Mouse (Mus musculus) lung, adult 2 months (tissue): Measurements from ENCODE around the gene Castor1. TPM values are rescaled to one million over a fixed set of nuclear protein-coding genes. Genes with fewer than 3 reads are reported as not detected.

Experiments used
- DNase-seq: peaks from one replicate; pipeline ENCODE4 v3.0.0; 2022
- H3K4me1 ChIP-seq: fragments of 200-500 bp; 2 replicates; pipeline ENCODE4 v1.6.1; 2011; ENCODE audit warnings: low read length; ENCODE audit not compliant: control insufficient read depth, insufficient read depth
- H3K4me3 ChIP-seq: fragments of 200-500 bp; replicated peaks from 2 replicates; pipeline ENCODE3; 2011; ENCODE audit warnings: low read depth, mild to moderate bottlenecking, control low read depth, low read length; ENCODE audit errors: extremely low read depth
- CTCF ChIP-seq: fragments of 200-500 bp; IDR thresholded peaks from 2 replicates; pipeline ENCODE4 v1.5.1; 2011; ENCODE audit warnings: mild to moderate bottlenecking, low read length, control low read depth; ENCODE audit not compliant: insufficient read depth
- POLR2A ChIP-seq: fragments of 200-500 bp; IDR thresholded peaks from 2 replicates; pipeline ENCODE4 v1.6.1; 2011; ENCODE audit warnings: low read depth, mild to moderate bottlenecking, control low read depth, low read length, borderline replicate concordance; ENCODE audit errors: extremely low read depth
- WGBS: fragments of 180-500 bp; shearing (Covaris S2); methylation state at CpG from one replicate; pipeline ENCODE4 v1.1.7; 2018; 5-methylcytosine and 5-hydroxymethylcytosine counted together
- polyA plus RNA-seq: library from polyadenylated mRNA; depleted of rRNA; stranded (reverse); fragments of >200 nt; gene quantifications from 2 replicates; pipeline ENCODE4 v1.2.3, GENCODE M21; 2012

Castor1 gene
- polyA plus RNA-seq, 1 experiment = 23.3 TPM

- TF ChIP-seq CTCF = no peak
- no peak for TF ChIP-seq POLR2A
- H3K4me3 ChIP-seq = no peak overlapping the region
- H3K4me1 ChIP-seq = no peaks in the 10 kb centered on the region
- DNase-seq = no peak
- WGBS = 34% methylated on average over 8 of the region's 8 CpGs
Observed at GRCm38 (mm10) chr11:4228463-4228862, 10.4 kb downstream of the Castor1 start.

DNA sequence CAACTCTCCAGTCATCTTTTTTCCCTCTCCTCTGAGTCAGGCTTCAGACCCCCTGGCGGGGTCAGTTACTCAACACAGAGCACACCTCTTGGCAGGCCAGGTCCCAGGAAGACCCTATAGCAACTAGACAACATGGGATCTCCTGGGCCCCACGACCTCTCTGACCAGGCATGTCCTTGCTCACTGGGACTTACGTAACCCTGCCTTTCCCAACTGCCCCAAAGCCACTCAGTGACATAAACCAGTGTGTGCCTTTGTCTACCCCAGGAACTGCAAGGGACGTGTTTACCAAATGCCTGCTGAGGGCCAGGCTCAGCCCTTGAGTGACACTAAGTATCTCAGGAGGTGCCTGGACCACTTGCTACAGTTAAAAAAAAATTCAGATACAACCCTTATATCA is 11.8 kb downstream of the Castor1 start:
- no peak for TF ChIP-seq POLR2A
- TF ChIP-seq CTCF = no peak
- no peaks in the 10 kb centered on the region for H3K4me1 ChIP-seq
- no peak for DNase-seq
- H3K4me3 ChIP-seq = no peak overlapping the region
- WGBS = 69% methylated on average over 4 of the region's 4 CpGs

DNA sequence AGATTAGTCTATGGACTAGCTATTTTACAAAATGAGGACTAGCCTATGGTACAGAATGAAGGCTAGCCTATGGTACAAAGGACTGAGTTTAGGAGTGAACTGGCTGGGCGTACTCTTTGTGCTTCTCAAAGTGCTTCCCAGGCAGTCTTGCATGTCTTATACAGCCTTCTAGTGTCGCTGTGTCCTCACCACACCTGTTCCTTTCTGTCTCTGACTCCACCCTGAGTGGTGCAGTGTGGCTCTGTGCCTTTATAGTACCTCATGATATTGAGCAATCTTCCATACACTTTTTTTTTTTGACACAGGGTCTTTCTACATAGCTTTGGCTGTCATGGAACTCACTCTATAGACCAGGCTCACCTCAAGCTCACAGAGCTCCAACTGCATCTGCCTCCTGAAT is 13.4 kb downstream of the Castor1 start:
- no peak for TF ChIP-seq POLR2A
- no peak for TF ChIP-seq CTCF
- no peak for DNase-seq
- Histone ChIP-seq H3K4me1 (no peaks in the 10 kb centered on the region), H3K4me3 (no peak overlapping the region)
- 88% methylated on average over 2 of the region's 2 CpGs for WGBS

- Histone ChIP-seq H3K4me3 (no peak overlapping the region), H3K4me1 (no peaks in the 10 kb centered on the region)
- DNase-seq = no peak
- no peak for TF ChIP-seq POLR2A
- TF ChIP-seq CTCF = no peak
- 48% methylated on average over 12 of the region's 12 CpGs for WGBS
Observed at GRCm38 (mm10) chr11:4232644-4233043, 14.6 kb downstream of the Castor1 start.

- WGBS = 83% methylated on average over 6 of the region's 6 CpGs
- no peaks in the 10 kb centered on the region for H3K4me1 ChIP-seq
- TF ChIP-seq CTCF (no peak), POLR2A (no peak)
- DNase-seq = no peak
- H3K4me3 ChIP-seq = no peak overlapping the region
Observed at GRCm38 (mm10) chr11:4235052-4235655, 17.1 kb downstream of the Castor1 start.

DNA sequence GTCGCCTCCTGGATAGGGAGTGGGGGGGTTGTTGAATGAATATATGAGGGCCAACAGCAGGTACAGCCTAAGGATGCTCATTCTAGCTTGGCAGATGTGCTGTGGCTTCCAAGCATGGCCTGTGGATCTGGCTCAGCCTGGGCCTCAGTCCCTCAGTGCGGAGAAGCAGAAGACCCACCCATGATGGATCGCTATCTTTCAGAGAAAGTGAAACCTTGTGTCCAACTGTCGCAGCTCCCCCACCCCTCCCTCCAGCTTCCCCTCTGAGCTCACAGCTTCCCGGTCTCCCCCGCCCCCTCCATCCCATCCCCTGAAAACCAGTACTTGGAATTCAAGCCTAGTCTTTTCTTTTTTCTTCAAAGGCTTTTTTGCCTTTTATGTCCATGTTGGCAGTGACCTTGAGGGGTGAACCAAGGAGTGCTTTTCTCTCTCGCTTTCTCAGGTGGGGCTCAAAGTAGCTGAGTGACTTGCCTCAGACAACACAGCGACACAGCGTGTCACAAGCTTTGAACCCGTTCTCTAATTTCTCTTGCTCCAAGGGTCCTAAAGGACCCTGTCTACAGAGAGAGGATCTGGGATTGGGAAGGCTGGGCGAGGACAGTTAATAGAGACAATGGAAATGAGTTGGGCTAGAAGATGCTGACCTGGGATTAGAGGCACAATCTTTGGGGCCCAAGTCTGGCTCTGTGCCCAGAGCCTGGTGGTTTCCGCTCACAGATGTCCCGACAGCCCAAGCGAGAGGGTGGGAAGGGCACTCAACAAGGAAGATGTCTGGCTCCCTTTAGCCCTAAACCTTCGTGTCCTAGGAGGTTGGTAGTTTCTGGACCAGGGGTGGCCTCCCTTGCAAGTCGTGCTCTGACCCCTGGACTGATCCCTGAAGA is 17.9 kb downstream of the Castor1 start, which contains the start of gene Osm:
Gene Osm (plus strand): TSS at position 756 of the 881 bp plus-strand sequence.
- no peak for TF ChIP-seq POLR2A
- no peak for TF ChIP-seq CTCF
- Histone ChIP-seq H3K4me3 (peak within 1 kb of the TSS; percentile 9), H3K4me1 (no peaks in the 10 kb centered on the region)
- 52% methylated on average over 16 of the region's 16 CpGs for WGBS
- DNase-seq = no peak

- H3K4me3 ChIP-seq = peak overlapping the region; percentile 7
- no peak for DNase-seq
- TF ChIP-seq CTCF (no peak), POLR2A (0 out of 2 replicates have a peak, but pooled peaks have one; percentile 6)
- no peaks in the 10 kb centered on the region for H3K4me1 ChIP-seq
- 68% methylated on average over 21 of the region's 21 CpGs for WGBS
Observed at GRCm38 (mm10) chr11:4236546-4237067, 18.6 kb downstream of the Castor1 start.

GRCm38 (mm10) chr11:4237389-4237912 is 19.4 kb downstream of the Castor1 start:
- H3K4me3 ChIP-seq = peak overlapping the region; percentile 47
- DNase-seq = no peak

DNA sequence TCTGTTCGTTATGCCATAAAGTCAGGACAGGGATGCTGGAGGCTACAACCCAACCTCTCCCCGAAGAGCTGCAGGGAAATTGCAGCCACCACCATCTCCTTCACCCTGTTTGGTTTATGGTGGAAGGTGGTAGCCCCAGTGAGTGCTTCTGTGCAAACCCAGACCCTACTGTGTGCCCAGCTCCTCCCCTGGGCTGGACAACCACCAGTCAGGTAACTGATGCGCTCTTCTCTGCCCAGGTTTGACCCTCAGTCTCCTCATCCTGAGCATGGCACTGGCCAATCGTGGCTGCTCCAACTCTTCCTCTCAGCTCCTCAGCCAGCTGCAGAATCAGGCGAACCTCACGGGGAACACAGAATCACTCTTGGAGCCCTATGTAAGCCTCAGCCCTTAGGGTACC is 20.1 kb downstream of the Castor1 start:
- H3K4me3 ChIP-seq = no peak overlapping the region
- H3K4me1 ChIP-seq = no peaks in the 10 kb centered on the region
- 85% methylated on average over 6 of the region's 6 CpGs for WGBS
- TF ChIP-seq POLR2A (no peak), CTCF (no peak)
- DNase-seq = no peak

More at GRCm38 (mm10) chr11:4237389-4237912, 19.4 kb downstream of the Castor1 start:
- WGBS = 68% methylated on average over 18 of the region's 18 CpGs
- no peak for TF ChIP-seq CTCF
- no peak for TF ChIP-seq POLR2A
- no peaks in the 10 kb centered on the region for H3K4me1 ChIP-seq
